Mouse (Mus musculus) neural tube, embryonic 12.5 days (tissue): Measurements from ENCODE around the gene Kifap3. TPM values are rescaled to one million over a fixed set of nuclear protein-coding genes. Genes with fewer than 3 reads are reported as not detected.

ENCODE experiments used
- ATAC-seq: fragments of 200-750 bp; cut with Nextera tagmentation; 2 replicates; pipeline ENCODE4 v1.8.0; 2017; ENCODE audit warnings: low read depth, mild to moderate bottlenecking, moderate TSS enrichment, moderate library complexity; ENCODE audit not compliant: low FRiP score
- H3K27ac ChIP-seq: fragments of 300-500 bp; sonication (generic); 2 replicates; pipeline ENCODE4 v1.5.1; 2016
- H3K27me3 ChIP-seq: fragments of 300-500 bp; sonication (generic); replicated peaks from 2 replicates; pipeline ENCODE4 v1.6.1; 2016; ENCODE audit warnings: mild to moderate bottlenecking
- H3K36me3 ChIP-seq: fragments of 300-500 bp; sonication (generic); 2 replicates; pipeline ENCODE4 v1.6.1; 2016; ENCODE audit warnings: mild to moderate bottlenecking
- H3K4me1 ChIP-seq: fragments of 300-500 bp; sonication (generic); 2 replicates; pipeline ENCODE4 v1.6.1; 2016
- H3K4me2 ChIP-seq: fragments of 300-500 bp; sonication (generic); replicated peaks from 2 replicates; pipeline ENCODE4 v1.6.1; 2016; ENCODE audit warnings: mild to moderate bottlenecking
- H3K4me3 ChIP-seq: fragments of 300-500 bp; sonication (generic); 2 replicates; pipeline ENCODE4 v1.5.1; 2016
- H3K9ac ChIP-seq: fragments of 300-500 bp; sonication (generic); 2 replicates; pipeline ENCODE4 v1.6.1; 2016; ENCODE audit warnings: mild to moderate bottlenecking
- H3K9me3 ChIP-seq: fragments of 300-500 bp; sonication (generic); 2 replicates; pipeline ENCODE4 v1.6.1; 2016; ENCODE audit warnings: mild to moderate bottlenecking
- WGBS: fragments of 180-500 bp; shearing (Covaris S2); methylation state at CpG from one replicate; pipeline ENCODE4 v1.1.7; 2016; 5-methylcytosine and 5-hydroxymethylcytosine counted together
- polyA plus RNA-seq: library from polyadenylated mRNA; unstranded; fragments of >200 nt; fragmentation: Nextera tagmentation; extraction: Ambion mirVana; gene quantifications from 2 replicates; pipeline ENCODE4 v1.2.1, GENCODE M21; 2016

The Kifap3 gene
- polyA plus RNA-seq, 1 experiment from 2014 or later: 74.8 TPM

DNA sequence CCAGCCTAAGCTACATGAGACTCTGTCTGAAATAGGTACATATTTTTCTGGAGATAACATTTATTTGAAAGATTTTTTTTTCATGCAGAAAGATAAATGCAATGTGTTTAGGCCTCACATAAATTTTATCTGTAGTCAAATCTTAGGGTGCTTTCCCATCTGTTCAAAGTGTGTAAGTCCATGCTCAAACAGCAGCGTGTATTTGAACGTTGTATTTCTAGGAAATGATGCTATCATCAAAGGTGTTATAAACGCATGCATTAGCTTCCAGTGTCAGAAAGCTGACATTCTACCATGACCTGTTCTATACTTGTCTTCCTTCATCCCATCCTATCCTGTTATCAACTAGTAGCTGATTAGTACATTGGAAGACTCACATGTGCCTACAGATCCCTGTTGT, 124.0 kb downstream of the Kifap3 start:
- WGBS: 92% methylated on average over 3 of the region's 3 CpGs
- no peak overlapping the region for H3K4me2 ChIP-seq
- no peak for ATAC-seq

DNA sequence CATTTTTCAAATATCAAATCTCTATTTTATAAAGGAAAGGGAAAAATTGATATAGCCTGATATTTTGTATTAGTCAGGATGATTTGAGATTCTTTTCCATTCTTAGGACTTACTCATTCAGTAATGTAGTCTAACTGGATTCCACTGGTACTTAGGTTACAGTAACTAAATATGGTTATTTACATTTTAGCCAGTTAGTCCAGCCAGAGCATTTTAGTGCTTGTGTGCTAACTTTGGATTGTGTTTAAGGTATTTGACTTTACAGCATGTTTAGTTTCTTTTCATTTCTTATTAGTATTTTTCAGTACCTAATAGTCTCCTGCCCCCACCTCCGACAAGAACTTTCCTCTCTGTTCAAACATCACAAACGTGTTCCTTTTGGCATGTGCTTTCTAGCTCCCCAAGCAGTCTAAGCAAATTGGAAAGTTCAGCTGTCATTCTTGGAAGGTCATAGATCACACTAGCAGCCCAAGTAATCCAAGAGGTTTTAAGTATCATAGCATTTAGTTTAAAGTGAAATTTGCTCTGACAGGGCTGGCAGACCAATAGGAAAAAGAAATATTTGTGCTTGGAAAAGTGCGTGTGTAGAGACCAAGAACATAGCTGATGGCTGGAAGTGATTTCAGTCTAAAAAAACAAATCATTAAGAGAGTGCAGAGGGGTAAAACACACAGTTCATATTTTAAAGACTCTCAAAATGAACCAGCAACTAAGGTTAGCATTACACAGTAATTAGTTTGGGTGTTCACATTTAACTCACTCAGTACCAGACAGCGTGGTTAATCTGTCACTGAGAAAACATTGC, 127.8 kb downstream of the Kifap3 start:
- H3K9ac ChIP-seq: no peak overlapping the region
- H3K36me3 ChIP-seq: no peaks in the 10 kb centered on the region
- H3K9me3 ChIP-seq: no peaks in the 10 kb centered on the region
- H3K4me1 ChIP-seq: no peaks in the 10 kb centered on the region
- ATAC-seq: no peak
- 76% methylated on average over 4 of the region's 4 CpGs for WGBS
- H3K4me3 ChIP-seq: no peak overlapping the region
- H3K27me3 ChIP-seq: no peaks in the 10 kb centered on the region
- H3K4me2 ChIP-seq: no peak overlapping the region
- no peak overlapping the region for H3K27ac ChIP-seq

More for the DNA sequence above, 124.0 kb downstream of the Kifap3 start:
- Histone ChIP-seq H3K4me1 (no peaks in the 10 kb centered on the region), H3K27me3 (no peaks in the 10 kb centered on the region), H3K36me3 (no peaks in the 10 kb centered on the region), H3K9me3 (no peaks in the 10 kb centered on the region), H3K27ac (no peak overlapping the region), H3K4me3 (no peak overlapping the region), H3K9ac (no peak overlapping the region)

DNA sequence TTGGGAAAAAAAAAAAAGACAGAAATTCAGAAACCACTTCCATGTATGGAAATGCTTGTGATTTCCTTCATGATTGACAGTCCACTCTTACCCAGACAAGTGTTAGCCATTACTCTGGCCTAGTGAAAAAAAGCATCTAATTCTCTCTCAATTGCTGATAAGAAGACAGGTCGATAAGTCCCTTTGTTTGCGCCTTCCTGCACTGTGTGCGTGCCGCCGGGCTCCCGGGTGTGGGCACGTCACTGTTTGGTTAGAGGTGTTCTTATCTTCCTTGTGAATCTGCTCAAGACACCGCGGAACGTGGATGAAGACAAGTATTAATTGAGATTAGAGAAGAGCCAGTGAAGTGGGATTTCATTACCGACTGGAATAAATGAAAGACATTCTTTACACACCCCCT, 129.0 kb downstream of the Kifap3 start:
- no peak for ATAC-seq
- no peaks in the 10 kb centered on the region for H3K9me3 ChIP-seq
- 93% methylated on average over 11 of the region's 11 CpGs for WGBS

DNA sequence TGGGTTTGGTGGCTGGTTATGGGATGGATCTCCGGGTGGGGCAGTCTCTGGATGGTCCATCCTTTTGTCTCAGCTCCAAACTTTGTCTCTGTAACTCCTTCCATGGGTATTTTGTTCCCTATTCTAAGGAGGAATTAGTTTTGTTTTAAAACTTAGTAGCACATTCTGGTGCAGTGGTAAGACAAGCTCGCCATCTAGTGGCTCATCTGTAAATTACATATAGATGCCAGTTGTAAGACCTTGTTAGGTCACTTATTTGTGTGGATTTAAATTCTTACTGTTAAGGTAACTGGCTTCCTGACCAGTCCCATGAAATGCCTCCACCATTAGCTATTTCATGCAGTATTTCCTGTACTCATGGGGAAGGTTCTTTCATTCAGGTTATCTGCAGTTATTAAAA, 131.0 kb downstream of the Kifap3 start:
- 8% methylated on average over 2 of the region's 2 CpGs for WGBS
- no peak overlapping the region for H3K4me2 ChIP-seq
- no peaks in the 10 kb centered on the region for H3K4me1 ChIP-seq
- no peak overlapping the region for H3K9ac ChIP-seq
- H3K4me3 ChIP-seq: no peak overlapping the region
- no peak overlapping the region for H3K27ac ChIP-seq
- ATAC-seq: peak; percentile 71; the same call in 1 of the 2 replicates
- H3K9me3 ChIP-seq: no peaks in the 10 kb centered on the region
- H3K36me3 ChIP-seq: no peaks in the 10 kb centered on the region
- no peaks in the 10 kb centered on the region for H3K27me3 ChIP-seq

More for the DNA sequence above, 129.0 kb downstream of the Kifap3 start:
- Histone ChIP-seq H3K36me3 (no peaks in the 10 kb centered on the region), H3K4me1 (no peaks in the 10 kb centered on the region), H3K4me2 (no peak overlapping the region), H3K4me3 (no peak overlapping the region), H3K9ac (no peak overlapping the region), H3K27ac (no peak overlapping the region), H3K27me3 (no peaks in the 10 kb centered on the region)

DNA sequence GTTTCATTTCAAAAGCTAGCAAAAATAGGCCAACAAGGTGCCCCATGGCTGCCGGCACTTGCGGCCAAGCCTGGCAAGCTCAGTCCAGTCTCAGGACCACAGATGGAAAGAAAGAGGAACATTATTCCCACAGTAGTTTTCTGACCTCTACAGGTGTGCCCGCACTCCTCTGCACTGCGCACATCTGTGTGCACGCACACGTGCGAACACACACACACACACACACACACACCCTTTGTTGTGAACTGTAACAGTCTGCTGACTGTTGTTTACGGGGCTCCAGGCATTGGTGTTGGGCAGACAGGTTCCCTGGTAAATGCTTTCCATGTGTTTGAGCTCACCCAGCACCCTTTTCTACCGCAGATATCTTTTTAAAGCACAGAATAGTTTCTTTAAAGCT, 131.4 kb downstream of the Kifap3 start:
- Histone ChIP-seq H3K9ac (no peak overlapping the region), H3K27me3 (no peaks in the 10 kb centered on the region), H3K4me3 (no peak overlapping the region), H3K4me2 (no peak overlapping the region), H3K36me3 (no peaks in the 10 kb centered on the region), H3K4me1 (no peaks in the 10 kb centered on the region), H3K27ac (no peak overlapping the region), H3K9me3 (no peaks in the 10 kb centered on the region)
- 94% methylated on average over 9 of the region's 9 CpGs for WGBS
- peak; percentile 42; the same call in 1 of the 2 replicates for ATAC-seq

DNA sequence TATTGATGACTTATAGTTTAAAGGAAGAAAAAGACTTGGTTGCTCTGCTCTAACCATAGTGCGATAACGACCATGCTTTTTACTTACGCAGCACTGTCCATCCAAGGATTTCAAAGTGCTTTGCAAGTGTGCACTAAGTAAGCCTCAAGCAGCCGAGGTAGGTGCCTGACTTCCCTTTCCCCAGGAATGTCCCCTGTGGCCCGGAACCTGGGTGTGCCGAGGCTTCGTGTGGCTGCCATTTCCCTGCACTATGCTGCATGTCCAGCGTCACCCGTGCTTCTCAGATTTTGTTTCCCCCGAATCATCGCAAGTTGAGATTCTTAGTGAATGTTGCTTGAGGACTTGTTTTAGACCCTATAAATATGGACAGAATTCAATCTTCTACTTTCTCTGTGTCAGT, 132.6 kb downstream of the Kifap3 start:
- 95% methylated on average over 11 of the region's 11 CpGs for WGBS
- ATAC-seq: no peak
- H3K4me3 ChIP-seq: no peak overlapping the region

DNA sequence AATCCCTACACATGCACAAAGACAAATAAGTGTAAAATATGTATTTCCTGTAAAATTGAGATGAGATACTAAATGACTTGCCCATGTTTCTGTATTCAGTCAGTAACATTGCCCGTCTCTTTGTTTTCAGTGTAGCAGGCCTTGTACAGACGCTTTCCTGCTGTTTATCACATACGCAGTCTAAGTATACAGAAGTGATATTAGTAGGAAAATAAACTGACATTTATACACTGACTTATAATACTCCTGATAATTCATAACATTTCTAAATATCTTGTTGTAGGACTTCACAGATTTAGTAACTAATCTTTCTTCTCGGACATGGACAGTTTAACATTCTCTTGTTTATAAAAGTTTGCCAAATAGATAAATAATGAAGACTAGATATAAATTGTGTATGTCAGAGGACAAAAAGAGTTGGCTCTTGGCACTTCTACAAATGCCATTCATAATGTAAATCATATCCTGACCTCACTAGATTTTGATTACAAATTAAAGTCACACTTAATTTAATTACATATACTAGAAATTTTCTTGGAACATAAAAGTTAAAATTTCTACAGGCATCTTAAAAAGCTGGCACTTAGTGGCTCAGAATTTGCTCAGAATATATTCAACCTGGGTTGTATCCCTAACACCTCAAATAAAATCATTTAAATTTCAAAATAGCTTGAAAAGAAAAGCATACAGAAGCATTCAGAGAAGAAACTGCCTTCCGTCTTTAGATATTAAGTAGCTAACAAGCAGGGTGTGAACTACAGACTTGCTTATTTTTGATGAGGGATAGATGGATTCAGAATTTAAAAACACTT, 138.2 kb downstream of the Kifap3 start:
- H3K27ac ChIP-seq: no peak overlapping the region
- H3K27me3 ChIP-seq: no peaks in the 10 kb centered on the region
- H3K4me3 ChIP-seq: no peak overlapping the region
- H3K9me3 ChIP-seq: no peaks in the 10 kb centered on the region
- no peak overlapping the region for H3K9ac ChIP-seq
- no peak overlapping the region for H3K4me2 ChIP-seq
- no peak for ATAC-seq
- 94% methylated on average over 5 of the region's 5 CpGs for WGBS
- peaks cover 7% of the 10 kb centered on the region for H3K36me3 ChIP-seq
- H3K4me1 ChIP-seq: no peaks in the 10 kb centered on the region

More for the DNA sequence above, 132.6 kb downstream of the Kifap3 start:
- Histone ChIP-seq H3K36me3 (peaks cover 3% of the 10 kb centered on the region), H3K27ac (no peak overlapping the region), H3K27me3 (no peaks in the 10 kb centered on the region), H3K4me1 (no peaks in the 10 kb centered on the region), H3K9me3 (no peaks in the 10 kb centered on the region), H3K9ac (no peak overlapping the region), H3K4me2 (no peak overlapping the region)

DNA sequence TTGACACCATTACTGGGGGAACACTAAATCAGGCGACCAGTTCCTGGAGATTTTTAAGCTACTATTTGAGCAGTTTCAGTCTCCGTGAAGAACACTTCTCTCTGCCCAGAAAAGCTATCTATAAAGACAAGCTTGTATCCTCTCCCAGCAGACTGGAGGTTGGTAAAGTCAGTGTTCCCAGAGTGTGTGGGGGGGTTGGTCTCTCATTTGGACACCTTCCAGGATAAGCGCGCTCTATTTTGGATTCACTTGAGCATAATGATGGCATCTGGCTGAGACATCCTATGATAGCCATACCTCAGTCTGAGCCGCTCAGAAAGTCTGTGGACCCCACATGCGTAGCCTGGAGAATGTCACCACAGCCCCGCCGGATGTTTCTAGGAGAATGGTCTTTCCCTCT, 144.7 kb downstream of the Kifap3 start:
- Histone ChIP-seq H3K9me3 (no peaks in the 10 kb centered on the region), H3K4me1 (peaks cover 4% of the 10 kb centered on the region; the same call in 1 of the 2 replicates), H3K27ac (no peak overlapping the region), H3K4me3 (no peak overlapping the region), H3K36me3 (no peaks in the 10 kb centered on the region), H3K9ac (no peak overlapping the region), H3K4me2 (no peak overlapping the region), H3K27me3 (no peaks in the 10 kb centered on the region)
- 83% methylated on average over 8 of the region's 8 CpGs for WGBS
- no peak for ATAC-seq

DNA sequence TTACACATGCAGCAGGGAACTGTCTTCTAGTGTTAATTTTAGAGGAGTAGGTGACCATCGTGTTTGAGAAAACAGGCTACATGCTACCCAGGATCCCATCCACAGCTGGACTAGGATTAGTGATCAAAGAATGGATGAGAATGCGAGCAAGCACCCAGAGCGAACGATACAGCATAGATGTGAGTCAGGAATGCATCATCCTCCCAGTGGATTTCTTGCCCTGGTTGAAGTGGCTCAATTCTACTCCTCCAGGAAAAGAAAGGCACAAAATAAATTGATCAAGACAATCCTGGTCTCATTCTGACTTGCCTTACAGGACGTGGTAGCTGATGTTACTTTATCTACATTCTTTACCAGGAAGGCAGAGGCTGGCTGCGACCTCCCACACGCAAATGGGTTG, 149.5 kb downstream of the Kifap3 start, which contains the start of gene Scyl3:
TSS of gene Scyl3 (plus strand) at position 255 of the 400 bp plus-strand sequence.
- Histone ChIP-seq H3K9me3 (no peaks in the 10 kb centered on the region), H3K4me2 (peak within 1 kb of the TSS; percentile 75), H3K27ac (peak within 1 kb of the TSS; percentile 53; the same call in 1 of the 2 replicates), H3K27me3 (no peaks in the 10 kb centered on the region), H3K9ac (peak within 1 kb of the TSS; percentile 96), H3K4me1 (peaks cover 13% of the 10 kb centered on the region), H3K4me3 (peak within 1 kb of the TSS; percentile 93), H3K36me3 (no peaks in the 10 kb centered on the region)
- no peak for ATAC-seq
- WGBS: 73% methylated on average over 7 of the region's 7 CpGs

DNA sequence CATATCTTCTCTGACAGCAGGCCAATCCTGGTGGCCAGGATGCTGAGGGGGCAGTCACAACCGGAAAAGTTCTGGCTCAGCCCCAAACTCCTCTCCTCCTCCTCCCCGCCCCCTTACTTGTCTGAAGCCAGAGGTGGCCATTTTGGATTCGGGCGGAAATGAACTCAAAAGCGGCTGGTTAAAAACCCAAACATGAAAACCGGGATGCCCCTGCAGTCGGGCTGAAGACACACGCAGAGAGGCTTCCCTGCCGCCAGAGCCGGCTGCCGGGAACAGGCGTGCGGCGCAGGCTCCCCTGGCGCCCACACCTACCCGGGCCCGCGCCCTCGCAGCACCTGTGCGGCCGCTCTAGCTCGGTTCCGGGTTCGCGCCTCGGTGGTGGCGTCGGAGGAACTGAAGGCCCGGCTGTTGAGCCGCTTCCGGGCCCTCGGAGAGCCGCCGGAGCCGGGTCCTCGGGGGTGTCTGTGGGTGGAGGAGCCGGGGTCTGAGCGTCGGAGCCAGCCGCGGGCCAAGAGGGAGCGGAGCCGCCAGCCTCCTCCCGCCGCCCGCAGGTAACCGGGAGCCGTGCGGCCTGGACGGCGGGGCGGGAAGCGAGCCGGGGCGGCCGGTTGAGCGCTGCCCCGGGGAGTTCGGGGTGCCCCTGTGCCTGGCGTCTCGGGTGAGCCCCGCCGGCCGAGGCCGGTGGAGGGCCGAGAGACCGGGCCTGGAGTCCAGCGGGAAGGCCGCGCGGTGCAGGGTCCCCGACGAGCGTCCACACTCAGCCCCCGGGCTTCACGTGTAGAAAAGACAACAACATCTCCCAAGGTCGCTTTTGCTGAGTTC, 150.5 kb downstream of the Kifap3 start:
- Histone ChIP-seq H3K27ac (peak overlapping the region; percentile 53; the same call in 1 of the 2 replicates), H3K9me3 (no peaks in the 10 kb centered on the region), H3K4me1 (peaks cover 13% of the 10 kb centered on the region), H3K4me3 (peak overlapping the region; percentile 93), H3K27me3 (no peaks in the 10 kb centered on the region), H3K36me3 (peaks cover 9% of the 10 kb centered on the region), H3K9ac (peak overlapping the region; percentile 96), H3K4me2 (peak overlapping the region; percentile 75)
- under 1% methylated on average over 76 of the region's 77 CpGs for WGBS
- peak; percentile 95 for ATAC-seq

DNA sequence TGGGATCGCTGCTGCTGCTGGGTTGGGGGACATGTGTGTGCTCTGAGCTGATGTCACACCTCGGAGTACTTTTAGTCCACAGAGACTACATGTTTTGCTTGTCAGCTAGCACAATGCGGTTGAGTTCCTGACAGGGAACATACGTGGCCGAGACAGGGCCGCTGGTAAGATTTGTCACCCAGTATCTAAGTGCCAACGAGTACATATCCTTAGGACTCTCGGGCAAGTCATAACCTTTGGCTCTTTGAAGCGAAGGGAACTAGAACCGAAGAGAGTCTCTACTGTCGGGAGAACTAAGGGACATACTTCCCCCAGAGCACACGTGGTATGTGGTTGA, 151.0 kb downstream of the Kifap3 start:
- H3K9ac ChIP-seq: peak overlapping the region; percentile 96
- H3K4me2 ChIP-seq: peak overlapping the region; percentile 75
- no peaks in the 10 kb centered on the region for H3K27me3 ChIP-seq
- peaks cover 13% of the 10 kb centered on the region for H3K4me1 ChIP-seq
- ATAC-seq: no peak; the same call in 1 of the 2 replicates
- peak overlapping the region; percentile 93 for H3K4me3 ChIP-seq
- 6% methylated on average over 12 of the region's 12 CpGs for WGBS
- no peak overlapping the region for H3K27ac ChIP-seq
- peaks cover 14% of the 10 kb centered on the region for H3K36me3 ChIP-seq
- H3K9me3 ChIP-seq: no peaks in the 10 kb centered on the region

DNA sequence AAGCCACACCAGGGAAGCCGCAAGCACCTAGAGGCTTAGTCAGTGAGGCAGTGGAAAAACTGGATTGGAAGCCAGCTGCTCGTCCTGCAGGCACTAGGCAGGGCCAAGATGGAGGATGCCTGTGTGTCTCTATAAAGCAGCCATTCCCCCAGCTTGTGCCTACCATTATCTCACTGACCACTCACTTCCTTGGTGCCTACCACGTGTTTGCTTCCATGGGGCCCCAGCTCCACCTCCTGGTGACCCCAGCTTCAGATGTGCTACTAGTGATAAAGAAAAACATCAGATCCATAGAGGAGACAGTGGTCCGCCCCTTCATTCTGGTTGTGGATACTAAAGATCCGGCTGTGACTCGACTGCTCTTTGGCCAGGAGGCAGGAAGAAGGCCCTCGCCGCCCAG, 152.4 kb downstream of the Kifap3 start:
- H3K4me2 ChIP-seq: no peak overlapping the region
- H3K4me1 ChIP-seq: peaks cover 13% of the 10 kb centered on the region
- no peak for ATAC-seq
- H3K27ac ChIP-seq: no peak overlapping the region
- H3K4me3 ChIP-seq: no peak overlapping the region
- WGBS: 86% methylated on average over 8 of the region's 8 CpGs
- peaks cover 28% of the 10 kb centered on the region for H3K36me3 ChIP-seq
- no peaks in the 10 kb centered on the region for H3K9me3 ChIP-seq
- no peak overlapping the region for H3K9ac ChIP-seq
- no peaks in the 10 kb centered on the region for H3K27me3 ChIP-seq
